Mouse (Mus musculus) neural tube, embryonic 10.5 days (tissue): ENCODE results near the gene Pitpnb.

ENCODE experiments used
- DNase-seq: peaks from one replicate; pipeline ENCODE4 v3.0.0-alpha.2; 2017; ENCODE audit warnings: low spot score; ENCODE audit errors: extremely low spot score

Gene Pitpnb

DNA sequence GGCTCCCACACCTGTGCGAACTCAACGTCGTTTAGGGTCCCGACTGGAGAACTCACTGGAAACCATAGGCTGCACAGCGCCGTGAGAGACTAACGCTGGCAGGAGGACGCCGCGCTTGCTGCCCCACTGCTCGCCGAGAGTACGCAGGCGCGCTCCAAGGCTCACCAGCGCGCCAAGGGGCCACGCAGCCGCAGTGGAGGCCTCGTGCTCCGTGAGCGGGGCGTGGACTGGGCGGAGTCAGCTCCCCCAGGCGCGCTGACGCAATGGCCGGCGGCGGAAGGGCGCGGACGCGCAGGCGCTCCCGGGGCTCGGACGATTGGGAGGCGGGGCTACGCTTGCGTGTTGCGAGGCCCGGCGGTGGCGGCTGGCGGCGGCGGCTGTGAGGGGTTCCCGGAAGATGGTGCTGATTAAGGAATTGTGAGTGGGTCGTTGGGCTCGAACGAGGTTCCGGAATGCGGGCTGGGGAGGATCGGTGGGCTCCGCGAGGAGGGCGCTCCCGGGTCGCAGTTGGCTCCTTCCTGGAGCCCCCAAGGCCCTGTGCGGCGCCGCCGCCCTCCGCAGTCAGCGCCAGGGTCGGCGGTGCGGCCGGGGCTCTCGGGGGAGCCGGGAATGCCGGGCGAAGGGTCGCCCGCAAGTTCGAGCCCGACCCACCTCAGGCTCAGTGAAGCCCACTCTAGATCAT, at the start of gene Pitpnb:
TSS of gene Pitpnb (plus strand) at position 347 of the 682 bp plus-strand sequence.
- peak; percentile 99 for DNase-seq

GRCm38 (mm10) chr5:111284420-111285175, 46.0 kb upstream of the Pitpnb start:
- no peak for DNase-seq

DNA sequence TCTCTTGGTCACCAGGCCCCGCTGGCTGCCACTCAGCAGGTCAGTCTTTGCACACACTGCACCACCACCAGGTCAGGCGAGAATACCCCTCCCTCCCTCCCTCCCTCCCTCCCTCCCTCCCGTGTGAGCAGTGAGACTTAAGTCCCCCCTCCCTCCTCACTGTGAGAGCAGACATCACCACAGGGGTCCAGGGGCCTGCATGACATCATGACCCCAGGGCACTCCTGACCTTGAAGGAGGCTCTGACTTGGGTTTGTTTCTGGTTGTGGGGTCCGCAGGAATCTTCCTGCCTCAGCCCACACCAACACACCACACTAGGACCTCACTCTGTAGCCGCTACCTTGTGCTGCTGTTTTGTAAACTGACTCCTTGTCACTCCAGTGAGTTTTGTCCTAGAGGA, 43.0 kb upstream of the Pitpnb start:
- no peak for DNase-seq

GRCm38 (mm10) chr5:111288486-111288885, 42.1 kb upstream of the Pitpnb start:
- DNase-seq = no peak

- DNase-seq = no peak
These were observed 40.5 kb upstream of the Pitpnb start for GRCm38 (mm10) chr5:111290071-111290470.

- DNase-seq = no peak
These were observed 38.9 kb upstream of the Pitpnb start for GRCm38 (mm10) chr5:111291639-111292038.

DNA sequence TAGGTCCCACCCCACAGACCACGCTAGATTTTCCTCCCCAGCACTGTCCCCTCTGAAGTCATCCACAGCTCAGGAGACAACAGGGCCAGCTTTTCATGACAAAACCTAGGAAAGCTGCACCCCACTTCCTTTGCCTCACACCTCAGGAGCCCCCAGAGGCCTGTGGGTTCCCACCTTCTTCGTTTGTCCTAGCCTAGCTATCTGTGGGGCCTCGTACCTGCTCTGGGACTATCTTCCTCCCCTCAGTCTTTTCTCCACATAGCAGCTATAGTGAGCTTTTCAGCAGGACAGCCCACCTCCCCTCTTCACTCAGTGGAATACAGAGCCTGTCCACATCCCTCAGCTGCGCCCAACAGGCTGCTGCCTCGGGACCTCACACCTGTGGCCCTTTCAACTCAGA, 32.8 kb upstream of the Pitpnb start:
- no peak for DNase-seq

- DNase-seq = no peak
These were observed 31.9 kb upstream of the Pitpnb start for GRCm38 (mm10) chr5:111298706-111299105.

- DNase-seq = no peak
These were observed 29.8 kb upstream of the Pitpnb start for GRCm38 (mm10) chr5:111300776-111301175.

- DNase-seq = no peak
These were observed 28.8 kb upstream of the Pitpnb start for GRCm38 (mm10) chr5:111301736-111302135.

DNA sequence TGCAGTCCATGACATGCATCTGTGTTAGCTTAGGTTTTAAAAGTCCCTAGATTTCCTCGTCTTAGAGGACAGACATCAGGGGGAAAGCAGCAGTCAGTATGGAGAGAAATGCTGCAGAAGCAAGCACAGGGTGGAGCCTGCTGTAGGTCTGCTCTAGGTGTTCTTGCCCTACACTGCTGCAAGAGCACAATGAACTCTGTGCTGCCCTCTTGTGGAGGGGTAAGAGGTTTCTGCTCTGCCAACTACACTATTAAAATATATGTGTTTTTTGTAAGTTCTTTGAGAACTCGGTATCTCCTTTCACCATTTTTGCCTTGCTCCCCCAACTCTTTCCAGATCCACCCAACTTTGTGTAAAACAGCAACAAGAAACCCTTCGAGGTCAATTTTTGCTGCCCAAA, 25.8 kb upstream of the Pitpnb start:
- DNase-seq = no peak

DNA sequence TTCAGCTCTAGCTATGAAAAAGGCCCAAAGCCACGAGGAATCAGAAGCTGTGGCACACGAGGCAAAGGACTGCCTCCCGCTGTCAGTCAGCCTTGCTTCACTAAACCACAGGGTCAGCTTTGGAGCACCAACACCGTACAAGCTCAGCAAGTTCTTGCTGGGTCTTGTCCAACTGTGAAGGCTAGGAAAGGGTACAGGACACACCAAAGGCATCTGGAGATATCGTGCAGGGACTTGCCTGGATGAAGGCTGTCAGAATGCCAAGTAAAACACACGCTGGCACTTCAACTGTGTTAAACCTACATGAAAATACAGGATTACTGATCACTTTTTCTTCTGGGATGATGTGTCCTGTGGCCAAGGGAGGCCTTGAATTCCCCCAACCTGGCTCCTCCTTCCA, 20.4 kb upstream of the Pitpnb start:
- no peak for DNase-seq

- DNase-seq = no peak
These were observed 16.7 kb upstream of the Pitpnb start for GRCm38 (mm10) chr5:111313833-111314232.

- no peak for DNase-seq
These were observed 15.5 kb upstream of the Pitpnb start for GRCm38 (mm10) chr5:111315061-111315460.

DNA sequence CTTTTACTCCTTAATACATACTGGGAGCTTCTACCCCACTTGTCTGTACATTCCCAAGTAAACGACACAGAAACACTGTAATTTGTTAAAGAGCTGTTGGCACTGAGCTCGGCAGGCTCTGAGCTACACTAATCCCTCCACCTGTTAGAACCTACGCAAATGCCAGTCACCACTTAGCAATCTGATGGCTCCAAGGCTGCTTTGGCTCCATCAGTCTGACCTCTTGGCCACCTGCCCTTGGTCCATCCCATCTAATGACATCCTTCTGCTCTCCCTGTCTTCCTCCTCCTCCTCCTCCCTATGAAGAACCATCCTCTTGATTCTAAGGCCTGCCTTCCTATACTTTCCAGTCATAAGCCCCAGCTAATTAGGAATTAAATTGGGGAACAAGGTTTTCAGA, 13.0 kb upstream of the Pitpnb start:
- no peak for DNase-seq

DNA sequence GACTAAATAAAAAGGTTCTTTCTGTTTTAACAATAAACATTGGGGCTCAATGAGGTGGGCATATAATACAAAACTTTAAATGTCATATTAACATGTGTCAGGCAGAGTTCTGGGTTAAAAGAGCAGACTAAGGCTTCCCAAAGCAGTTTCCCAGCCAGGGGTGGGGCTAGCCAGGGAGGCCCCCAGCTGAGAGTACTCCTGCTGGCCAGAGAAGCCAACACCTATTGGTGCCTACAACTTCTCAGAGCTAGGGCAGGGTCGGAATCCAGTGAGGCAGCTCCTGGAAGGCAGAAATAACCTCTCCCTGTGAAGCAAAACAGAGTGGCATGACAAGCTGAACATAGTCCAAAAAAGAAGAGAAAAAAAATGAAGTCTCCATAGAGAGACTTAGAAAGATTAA, 11.6 kb upstream of the Pitpnb start:
- DNase-seq = no peak

DNA sequence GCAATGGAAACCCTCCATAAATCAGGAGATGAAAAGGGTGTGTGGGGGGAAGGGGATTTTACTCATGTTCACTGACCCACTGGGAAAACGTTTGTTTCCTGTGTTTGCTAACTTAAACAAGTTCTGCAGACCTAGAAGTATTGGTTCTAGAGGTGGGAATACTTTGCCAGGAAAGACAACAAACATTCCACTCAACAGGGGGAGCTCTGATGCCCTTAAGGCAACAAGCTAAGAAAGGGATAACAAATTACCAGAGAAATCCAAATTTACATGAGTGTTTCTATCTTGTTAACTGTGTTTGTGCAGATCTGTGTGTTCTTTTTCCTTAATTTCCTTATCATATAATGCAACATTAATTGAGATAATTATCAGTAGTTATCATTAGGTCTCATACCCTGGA, 4.8 kb upstream of the Pitpnb start:
- no peak for DNase-seq

DNA sequence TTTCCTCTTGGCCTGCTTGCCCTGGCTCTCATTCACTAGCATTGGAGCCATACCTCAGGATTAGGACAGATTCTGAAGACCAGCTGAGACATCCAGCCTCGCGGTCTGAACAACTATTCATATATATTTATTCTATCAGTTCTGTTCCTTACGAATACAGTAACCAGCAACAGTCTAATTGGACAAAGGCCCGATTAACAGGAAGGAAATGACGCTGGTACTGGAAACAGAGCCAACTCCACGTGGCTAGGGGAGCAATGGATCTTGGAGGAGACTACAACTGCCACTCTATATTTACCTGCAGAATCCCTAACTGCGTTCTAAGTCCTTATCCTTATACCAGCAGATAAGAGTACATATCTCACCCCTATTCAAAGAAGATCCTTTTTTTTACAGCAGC, 3.1 kb upstream of the Pitpnb start:
- DNase-seq = no peak

DNA sequence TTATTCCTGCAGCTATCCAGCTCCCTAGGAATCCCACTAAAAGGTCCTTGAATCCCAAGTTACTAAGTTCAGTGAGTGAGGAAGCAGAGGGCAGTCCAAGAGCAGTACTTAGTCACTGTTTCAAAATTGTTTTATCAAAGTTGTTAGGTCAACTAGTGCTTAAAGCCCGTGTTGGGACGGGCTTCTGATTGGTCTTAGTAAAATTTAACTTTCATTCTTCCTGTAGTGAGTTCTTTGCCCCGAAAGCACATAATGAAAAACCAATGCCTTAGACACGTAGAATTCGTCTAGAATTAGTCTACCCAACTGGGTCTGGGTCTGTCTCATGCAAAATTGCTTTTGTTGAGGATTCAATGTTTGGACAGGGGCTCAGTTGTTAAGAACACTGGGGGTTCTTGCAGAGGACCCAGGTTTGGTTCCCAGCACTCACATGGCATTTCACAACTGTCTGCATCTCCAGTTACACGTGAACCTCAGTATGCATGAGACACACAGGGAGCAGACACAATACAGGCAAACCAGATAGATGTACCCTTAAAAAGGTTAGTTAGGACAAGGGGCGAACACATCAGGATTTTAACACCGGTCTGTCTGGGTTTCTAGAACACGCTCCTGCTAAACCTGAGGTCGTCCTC, 664 bp upstream of the Pitpnb start:
- DNase-seq = no peak

DNA sequence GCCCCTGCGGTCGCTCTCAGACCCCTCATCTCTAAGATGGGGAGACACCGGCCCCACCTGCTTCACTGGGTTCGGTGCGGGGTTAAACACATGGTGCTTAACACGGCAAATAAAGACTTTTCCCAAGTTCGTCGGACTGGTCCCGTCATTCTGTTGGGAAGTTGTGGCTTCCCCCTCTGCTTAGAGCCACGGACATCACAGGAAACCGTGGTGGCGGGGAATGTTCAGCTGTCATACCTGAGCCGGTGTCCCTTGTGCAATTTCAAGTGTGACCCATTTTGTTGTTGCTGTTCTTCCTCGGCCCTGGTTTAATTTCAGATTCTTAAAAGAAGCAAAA, 504 bp downstream of the Pitpnb start:
- no peak for DNase-seq

- no peak for DNase-seq
These were observed 5.6 kb downstream of the Pitpnb start for GRCm38 (mm10) chr5:111335939-111336691.

DNA sequence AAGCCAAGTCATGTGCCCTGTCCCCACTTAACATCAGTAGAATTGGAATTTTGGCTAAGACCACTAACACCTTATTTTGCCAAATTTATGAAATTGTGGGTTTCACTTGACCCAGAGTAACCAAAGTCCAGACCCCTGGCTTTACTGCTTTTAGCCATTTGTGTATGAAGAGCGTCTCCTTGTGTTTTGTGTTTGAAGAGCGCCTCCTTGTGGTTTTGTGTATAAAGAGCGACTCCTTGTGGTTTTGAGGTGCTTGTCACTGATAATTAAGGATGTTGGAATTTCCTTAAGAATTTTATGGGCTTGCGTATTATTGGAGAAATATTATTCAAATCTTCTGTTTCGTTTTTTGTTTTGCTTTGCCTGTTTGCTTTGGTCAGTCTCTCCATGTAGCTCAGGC, 11.0 kb downstream of the Pitpnb start:
- peak; percentile 39 for DNase-seq
